Mouse (Mus musculus) kidney, adult 8-10 months (tissue): ENCODE data around the gene Gfer.
A peak's percentile ranks its signal among the peaks of the same experiment; 100 is the strongest.
"Not testable (repeated sequence)": the region's sequence is repeated elsewhere in the genome, so short reads cannot be mapped to it uniquely, and the experiment has no call there.

Experiments
- DNase-seq, 2 experiments: peaks; one replicate each; pipeline ENCODE4 v3.0.0; 2022

Gfer gene

DNA sequence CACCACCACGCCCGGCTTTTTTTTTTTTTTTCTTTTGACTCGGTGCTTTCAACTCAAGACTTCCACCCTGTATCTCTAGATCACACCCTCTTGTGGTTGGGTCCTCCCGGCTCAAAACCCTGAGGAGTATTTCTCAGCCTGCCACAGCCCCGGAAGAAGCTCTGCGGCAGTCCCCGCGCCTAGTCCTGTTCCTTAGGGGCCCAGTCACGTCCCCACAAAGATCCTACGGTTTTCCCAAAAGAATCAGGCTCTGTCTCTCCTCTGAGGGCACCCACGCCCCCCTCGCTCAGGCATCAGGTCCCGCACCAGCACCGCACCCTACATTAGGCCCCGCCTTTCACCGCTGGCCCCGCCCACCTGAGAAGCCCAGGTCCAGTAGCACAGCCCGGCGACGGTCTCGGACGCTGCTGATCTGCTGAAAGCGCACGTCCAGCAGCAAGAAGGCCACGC, 8.8 kb downstream of the Gfer start:
- peak; percentile 46 to 64 for DNase-seq

DNA sequence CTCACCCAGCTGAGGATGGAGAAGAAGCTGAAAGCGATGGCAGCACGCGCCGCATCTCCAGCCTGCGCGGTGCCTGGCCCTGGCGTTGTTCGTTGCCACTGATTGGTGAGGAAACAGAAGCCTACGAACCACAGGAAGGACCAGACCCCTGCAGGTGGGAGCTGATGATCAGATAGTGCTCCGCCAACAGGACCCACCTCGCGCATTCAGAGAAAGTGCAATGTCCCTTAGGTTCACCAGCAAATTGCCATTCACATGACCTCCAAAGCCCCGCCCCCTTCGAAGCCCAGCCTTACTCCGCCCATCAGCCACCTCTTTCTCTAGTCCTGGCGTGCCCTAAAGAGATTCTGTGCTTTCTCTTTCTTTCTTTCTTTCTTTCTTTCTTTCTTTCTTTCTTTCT, 9.4 kb downstream of the Gfer start:
- peak; percentile 50 to 64 for DNase-seq

DNA sequence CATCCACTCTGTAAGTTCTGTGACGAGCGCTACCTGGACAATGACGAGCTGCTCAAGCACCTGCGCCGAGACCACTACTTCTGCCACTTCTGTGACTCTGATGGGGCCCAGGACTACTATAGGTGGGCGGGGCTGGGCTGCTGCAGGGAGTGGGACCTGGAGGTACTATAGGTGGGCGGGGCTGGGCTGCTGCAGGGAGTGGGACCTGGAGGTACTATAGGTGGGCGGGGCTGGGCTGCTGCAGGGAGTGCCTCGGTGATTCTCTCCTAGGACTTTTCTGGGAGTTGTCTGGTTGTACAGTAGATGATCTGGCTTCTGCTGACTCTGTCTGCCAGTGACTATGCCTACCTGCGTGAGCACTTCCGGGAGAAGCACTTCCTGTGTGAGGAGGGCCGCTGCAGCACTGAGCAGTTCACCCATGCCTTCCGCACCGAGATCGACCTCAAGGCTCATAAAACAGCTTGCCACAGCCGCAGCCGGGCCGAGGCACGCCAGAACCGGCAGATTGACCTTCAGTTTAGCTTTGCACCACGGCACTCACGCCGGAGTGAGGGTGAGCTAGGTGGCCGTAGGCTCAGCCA, 18.4 kb downstream of the Gfer start:
- DNase-seq, result no peak

- DNase-seq, result no peak
These were observed 19.1 kb downstream of the Gfer start for GRCm38 (mm10) chr17:24676877-24677276.

DNA sequence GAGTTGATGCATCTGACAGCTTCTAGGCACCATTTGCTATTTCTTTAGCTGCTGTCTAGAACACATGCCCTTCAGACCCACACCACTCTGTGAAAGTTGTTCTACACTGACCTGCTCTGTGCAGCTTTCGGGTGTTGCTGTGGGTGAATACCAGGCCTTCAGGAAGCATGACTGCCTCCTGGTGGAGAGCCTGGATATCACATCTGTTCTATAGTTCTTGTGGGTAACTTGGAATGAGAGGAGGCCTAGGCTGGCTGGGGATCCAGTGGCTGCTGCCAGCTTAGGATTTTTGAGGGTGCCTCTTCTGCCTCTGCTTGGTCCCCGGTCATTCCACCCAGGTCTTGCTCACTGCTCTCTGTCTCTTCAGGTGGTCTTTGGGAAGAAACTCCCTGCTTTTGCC, 19.8 kb downstream of the Gfer start:
- peak; percentile 45 to 71 for DNase-seq

GRCm38 (mm10) chr17:24674277-24674676, 21.7 kb downstream of the Gfer start:
- DNase-seq, result no peak

- peak; percentile 66 to 67 for DNase-seq
These were observed 23.8 kb downstream of the Gfer start for GRCm38 (mm10) chr17:24672141-24672540.

- DNase-seq, result no peak
These were observed 24.6 kb downstream of the Gfer start for GRCm38 (mm10) chr17:24671346-24671745.

GRCm38 (mm10) chr17:24670246-24670844, 25.6 kb downstream of the Gfer start:
- no peak for DNase-seq

GRCm38 (mm10) chr17:24669545-24670245, 26.3 kb downstream of the Gfer start, which contains the start of gene Zfp598:
Zfp598 (plus strand) TSS chr17:24669687.
- peak; percentile 92 to 94 for DNase-seq

GRCm38 (mm10) chr17:24669214-24669544, 26.8 kb downstream of the Gfer start:
- not testable (repeated sequence) for DNase-seq

DNA sequence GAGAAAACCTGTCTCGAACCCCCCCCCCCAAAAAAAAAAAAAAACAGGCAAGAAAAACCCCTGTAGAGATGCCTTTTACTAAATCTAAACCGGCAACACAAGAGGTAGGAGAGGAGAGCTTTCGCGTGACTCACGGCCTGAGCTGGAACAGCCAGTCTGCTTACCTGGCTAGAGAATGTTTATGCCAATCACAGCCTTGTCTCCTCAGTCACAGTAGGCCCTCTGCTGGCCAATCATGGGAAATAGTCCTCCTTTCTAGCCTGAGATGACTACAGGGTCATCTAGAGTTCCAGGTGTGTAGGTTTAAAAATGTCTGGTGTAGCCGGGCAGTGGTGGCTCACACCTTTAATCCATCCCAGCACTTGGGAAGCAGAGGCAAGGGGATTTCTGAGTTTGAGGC, 28.5 kb downstream of the Gfer start:
- peak; percentile 75 to 80 for DNase-seq

DNA sequence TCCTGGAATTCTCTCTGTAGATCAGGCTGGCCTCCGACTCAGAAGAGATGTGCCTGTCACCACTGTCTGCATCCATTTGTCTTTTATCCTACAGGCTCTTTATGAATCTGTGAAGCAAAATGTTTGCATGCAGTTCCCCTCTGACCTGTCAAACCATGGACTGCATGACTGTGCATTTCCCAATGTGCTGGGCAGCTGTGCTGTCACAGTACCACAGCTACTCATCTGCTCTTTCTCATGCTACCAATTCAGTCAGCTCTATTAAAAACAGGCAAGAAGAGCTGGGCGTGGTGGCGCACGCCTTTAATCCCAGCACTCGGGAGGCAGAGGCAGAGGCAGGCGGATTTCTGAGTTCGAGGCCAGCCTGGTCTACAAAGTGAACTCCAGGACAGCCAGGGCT, 28.9 kb downstream of the Gfer start:
- not testable (repeated sequence) for DNase-seq

- no peak for DNase-seq
These were observed 37.8 kb downstream of the Gfer start, which contains the start of gene Npw for GRCm38 (mm10) chr17:24658017-24658758. Npw (minus strand) TSS chr17:24658457.

GRCm38 (mm10) chr17:24654969-24655368, 41.0 kb downstream of the Gfer start:
- no peak for DNase-seq

DNA sequence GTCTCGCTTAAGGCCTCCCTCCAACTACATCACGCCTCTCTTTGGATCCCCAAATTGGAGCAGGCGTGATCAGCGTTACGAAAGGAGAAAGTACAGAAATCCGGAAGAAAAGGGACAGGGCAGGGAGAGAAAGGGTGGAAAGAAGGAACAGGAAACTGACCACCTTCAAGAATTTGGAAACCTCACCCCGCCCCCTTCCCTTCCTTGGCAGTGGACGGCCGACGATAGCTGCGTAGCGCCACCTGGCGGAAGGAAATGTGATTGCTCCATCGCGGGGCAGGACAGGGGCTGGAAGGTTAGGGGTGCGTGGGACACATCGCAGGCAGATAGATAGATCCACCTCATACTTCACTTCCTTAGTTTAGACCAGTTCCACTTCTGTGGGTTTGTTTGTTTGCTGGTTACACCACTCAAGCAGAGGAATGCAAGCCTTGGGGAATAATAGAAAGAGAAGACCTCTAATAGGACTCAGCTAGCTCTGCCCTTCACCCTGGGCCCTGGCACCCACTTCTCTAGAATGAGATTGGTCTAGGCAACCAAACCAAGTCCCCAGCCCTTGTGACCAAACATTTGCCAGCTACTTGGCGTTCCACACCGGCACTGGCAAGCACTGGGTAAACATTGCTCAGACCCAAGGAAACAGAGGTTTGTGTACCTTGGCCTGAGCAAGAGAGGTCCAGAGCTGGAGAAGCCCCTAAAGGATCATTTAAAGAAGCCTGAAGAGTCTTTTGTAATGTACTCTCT, 41.8 kb downstream of the Gfer start:
- DNase-seq, result peak in 1 of 2 experiments; percentile 77

- no peak for DNase-seq
These were observed 44.1 kb downstream of the Gfer start for GRCm38 (mm10) chr17:24651835-24652234.

GRCm38 (mm10) chr17:24650766-24651165, 45.2 kb downstream of the Gfer start:
- no peak for DNase-seq

GRCm38 (mm10) chr17:24650070-24650616, 45.8 kb downstream of the Gfer start, which contains the start of gene Slc9a3r2:
Slc9a3r2 (minus strand) TSS chr17:24650327.
- peak in 1 of 2 experiments; percentile 43 for DNase-seq

DNA sequence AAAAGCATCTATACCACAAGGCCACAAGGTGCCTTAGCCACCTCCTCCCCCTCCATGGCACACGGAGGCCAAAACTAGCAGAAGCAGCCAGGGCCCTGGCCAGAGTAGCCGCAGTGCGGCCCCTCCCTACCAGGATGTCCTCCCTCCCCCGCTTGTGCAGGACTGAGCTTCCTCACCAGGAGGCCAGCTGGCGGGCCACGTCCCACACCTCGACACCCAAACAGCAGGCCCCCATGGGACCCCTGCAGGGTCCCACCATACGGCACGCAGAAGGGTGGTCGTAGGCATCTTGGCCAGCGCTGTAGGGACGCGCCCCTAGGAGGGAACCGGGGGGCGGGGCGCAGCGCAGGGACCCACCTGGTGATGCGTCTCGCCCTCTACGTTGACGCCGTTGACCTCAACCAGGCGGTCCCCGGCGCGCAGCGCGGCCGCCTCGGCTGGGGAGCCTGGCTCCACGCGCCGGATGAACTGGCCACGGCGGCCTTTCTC, 46.3 kb downstream of the Gfer start:
- DNase-seq, result peak in 1 of 2 experiments; percentile 54

GRCm38 (mm10) chr17:24648731-24649377, 47.1 kb downstream of the Gfer start:
- DNase-seq, result no peak
